Mouse (Mus musculus) mouse trophoblast stem cell (cell line): Measurements from ENCODE around the gene Kdm4a.

Experiments
- in situ Hi-C, 2 experiments: fragments of 300-500 bp; cut with MseI, MboI; formaldehyde crosslinking; loops; 2 replicates in 1 of 2; 3 replicates in 1 of 2; pipeline ENCODE4 v1.15.1; 2025

Kdm4a gene

GRCm38 (mm10) chr4:118179467-118180300 is at the start of gene Kdm4a:
Kdm4a (minus strand) TSS chr4:118180043.
- in situ Hi-C loops = no loop called here

- in situ Hi-C loops = no loop called here
These were observed 49.4 kb upstream of the Kdm4a start for GRCm38 (mm10) chr4:118229035-118229770.

DNA sequence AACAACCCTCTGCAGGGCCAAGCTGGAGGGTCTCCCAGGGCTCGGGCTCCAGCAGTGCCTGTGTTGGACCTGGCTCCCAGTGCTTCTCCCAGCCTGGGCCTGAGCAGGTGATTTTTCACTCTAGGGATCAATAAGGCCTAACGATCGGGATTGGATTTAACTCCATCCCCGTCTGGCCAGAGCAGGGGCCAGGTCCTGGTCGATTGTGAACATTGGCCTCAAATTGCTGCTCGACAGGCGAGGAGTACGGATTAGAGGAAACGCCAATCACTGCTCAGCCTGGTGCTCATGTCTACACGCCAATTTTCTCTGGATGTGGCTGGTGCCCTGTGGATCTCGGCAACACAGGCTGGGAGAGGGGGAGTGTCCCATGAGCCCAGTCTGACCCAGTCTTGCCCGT is 47.6 kb upstream of the Kdm4a start:
- in situ Hi-C loops = no loop called here

DNA sequence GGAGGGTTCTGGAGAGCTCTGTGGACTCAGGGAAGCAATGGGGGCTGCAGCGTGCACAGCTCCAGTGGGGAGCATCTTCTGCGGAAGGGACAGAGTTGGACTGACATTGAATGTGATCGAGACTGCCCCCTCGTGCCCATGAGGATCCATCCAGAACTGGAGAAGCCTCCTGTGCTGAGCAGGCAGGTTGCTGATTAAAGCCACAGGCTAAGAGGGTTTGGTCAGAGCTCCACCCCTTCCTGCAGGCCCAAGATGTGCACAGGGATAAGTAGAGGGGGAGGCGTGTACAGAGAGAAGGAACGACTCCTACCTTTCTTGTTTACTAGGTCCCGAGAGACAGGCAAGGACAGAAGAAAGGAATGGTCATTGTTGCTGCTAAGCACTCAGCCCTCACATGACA is 41.4 kb upstream of the Kdm4a start:
- in situ Hi-C loops = no loop called here

- in situ Hi-C loops = no loop called here
These were observed 40.9 kb upstream of the Kdm4a start for GRCm38 (mm10) chr4:118220756-118221155.

DNA sequence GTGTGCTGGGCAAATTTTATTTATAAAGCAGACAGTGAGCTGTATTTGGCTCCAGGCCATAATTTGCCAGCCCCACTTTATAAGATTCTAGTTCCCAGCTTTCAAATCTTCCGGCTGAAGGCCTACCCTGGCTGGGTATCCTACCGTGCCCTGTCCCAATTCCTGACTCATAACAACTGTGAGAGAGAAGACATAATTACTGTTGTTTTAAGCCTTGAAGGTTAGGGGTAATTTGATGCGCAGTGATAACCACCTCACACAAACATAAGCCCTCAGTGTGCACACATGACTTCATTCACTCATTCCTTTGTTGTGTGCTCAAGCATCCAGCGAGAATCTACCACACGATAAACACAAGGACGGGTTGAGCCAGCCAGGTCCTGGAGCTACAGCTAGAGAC is 39.6 kb upstream of the Kdm4a start:
- in situ Hi-C loops = loop anchor here in 1 of 2 experiments (10.0 kb wide), 1 partner anchor 75 kb away; the partner anchor contains the start of gene Ptprf

DNA sequence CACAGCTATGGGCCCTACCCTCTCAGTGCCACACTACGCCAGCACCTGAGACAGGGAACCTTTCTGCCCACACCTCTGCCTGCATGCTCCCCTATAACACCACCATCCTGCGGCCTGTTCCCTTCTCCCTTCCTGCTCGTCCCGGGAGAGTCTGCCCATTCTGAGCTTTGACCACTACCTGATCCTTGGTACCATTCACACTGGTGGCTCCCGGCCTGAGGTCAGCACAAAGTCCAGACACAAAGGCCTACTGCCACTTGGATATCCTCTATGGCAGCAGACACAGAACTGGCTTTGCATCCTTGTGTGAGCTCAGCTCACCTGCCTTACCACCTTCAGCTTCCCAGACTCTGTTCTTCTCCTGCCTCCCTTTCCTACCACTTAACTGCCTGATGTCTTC is 38.7 kb upstream of the Kdm4a start:
- in situ Hi-C loops = loop anchor here in 1 of 2 experiments (10.0 kb wide), 1 partner anchor 76 kb away; the partner anchor contains the start of gene Ptprf

DNA sequence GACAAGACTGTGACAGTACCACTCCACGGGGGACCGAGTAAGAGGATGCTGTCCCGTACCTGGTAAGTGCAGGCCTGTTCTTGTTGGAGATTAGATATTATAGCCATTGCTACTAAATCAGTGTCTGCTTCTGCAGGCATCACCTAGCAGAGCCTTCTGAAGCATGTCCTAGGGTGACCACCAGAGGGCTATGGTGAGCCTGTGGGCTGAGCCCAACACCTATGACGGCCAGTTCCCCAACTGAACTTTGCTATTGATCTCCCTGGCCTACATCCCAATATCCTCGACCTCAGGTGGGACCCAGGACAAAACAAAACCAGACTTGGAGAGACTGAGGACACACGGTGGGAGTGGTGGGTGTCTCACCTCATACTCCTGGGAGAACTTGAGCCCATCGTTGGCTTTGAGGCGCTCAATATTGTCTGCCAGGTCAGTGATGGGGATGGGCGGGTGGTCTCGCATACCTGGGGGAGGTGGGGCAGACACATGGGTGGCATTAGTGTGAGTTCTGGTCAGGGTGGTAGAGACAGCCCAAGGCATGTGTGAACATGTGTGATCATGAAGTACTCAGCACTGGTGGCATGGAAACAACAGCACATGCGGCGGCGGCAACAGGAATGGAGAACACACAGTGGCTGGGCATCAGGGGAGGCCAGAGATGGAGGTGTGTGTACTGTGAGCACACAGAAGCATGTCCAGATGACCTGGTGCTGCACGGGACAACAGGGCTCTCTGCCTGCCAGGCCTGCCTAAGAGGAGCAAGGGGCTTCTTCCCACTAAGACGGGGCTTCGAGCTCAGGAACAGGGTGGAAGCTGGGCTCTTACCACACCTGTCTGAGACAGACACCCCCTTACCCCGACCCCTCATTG is 37.1 kb upstream of the Kdm4a start:
- in situ Hi-C loops = loop anchor here in 1 of 2 experiments (10.0 kb wide), 1 partner anchor 78 kb away; the partner anchor contains the start of gene Ptprf

DNA sequence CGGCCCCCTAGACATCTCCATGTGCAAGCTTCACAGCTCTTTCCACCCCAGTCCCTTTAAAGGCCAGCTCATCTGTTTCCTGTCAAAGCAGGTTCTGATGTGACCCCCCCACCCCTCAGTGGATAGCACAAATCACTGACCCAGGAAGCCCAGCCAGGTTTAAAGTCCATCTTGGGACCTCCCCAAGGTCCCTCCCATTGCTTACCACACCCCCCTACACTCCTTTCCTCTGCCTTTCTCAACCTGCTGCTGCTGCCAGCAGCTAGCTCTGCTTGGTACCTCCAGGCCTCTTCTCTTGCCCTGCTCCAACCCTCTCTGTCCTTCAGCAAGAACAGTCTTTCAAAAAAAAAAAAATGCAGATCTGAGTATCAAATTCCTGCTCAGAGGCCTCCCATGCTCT is 35.0 kb upstream of the Kdm4a start:
- in situ Hi-C loops = loop anchor here in 1 of 2 experiments (10.0 kb wide), 1 partner anchor 80 kb away; the partner anchor contains the start of gene Ptprf

DNA sequence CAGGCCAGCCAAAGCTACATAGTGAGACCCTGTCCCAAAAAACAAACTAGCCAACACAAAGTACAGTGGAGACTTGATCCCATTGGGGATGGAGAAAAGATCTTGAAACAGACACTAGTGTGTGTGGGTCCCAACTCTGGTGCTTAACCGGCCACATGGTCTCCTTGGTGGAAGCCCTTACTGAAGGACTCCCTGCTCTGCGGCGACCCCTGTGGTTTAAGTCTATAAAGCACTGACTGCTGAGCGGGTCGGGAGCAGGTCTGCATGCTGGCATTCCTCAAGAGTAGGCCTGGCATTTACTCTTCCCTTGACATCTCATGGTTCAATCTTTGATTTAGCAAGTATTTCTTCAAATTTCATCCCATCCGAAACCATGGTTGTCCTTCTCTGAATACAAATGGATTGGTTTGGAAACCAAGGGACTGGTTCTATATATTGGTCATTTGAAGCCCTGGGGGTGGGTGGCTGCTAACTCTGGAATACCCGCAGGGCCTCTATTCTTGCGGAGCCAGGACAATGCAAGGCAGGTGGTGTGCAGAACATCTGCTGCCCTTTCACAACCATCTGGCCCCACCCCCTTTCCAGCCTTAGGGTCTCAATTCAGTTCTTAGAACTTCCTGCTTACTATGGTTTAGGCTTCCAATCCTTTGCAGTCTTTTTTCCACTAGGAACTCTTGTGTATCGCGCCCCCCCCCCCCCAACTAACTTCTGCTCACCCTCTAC is 27.2 kb upstream of the Kdm4a start:
- in situ Hi-C loops = no loop called here

DNA sequence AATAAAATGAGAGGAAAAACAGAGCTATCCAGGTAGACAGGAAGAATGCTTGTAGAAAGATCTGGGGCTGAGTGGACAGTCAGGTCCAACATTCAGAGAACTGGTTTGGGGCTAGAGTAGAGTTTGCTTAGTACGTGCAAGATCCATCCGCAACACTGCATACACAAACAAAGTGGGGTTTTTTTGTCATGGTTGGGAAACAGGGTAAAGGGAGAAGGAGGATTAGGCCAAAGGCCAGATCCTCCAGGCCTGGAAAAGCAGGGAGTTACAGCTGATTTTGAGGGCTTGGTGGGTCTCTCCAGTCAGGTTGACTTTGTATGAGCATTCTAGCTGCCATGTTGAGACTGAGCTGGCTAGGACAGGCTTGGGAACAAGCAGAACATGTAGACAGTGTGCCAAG is 26.1 kb upstream of the Kdm4a start:
- in situ Hi-C loops = no loop called here

GRCm38 (mm10) chr4:118199093-118199492 is 19.2 kb upstream of the Kdm4a start:
- in situ Hi-C loops = no loop called here

DNA sequence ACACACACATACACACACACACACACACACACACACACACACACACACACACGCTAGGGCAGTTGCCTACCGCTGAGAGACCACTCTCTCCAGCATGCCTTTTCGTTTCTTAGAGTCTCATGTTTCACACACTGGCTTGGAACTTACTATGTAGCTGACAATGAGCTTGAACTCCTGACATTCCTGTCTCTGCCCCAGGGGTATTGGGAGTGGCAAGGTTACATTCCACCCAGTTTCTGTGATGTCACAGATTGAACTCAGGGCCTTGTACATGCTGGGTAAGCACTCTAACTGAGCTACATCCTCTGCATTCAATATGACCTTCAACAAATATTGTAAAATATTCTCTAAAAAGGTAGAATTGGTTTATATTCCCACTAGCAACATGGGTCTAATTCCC is 18.8 kb upstream of the Kdm4a start:
- in situ Hi-C loops = no loop called here

GRCm38 (mm10) chr4:118196185-118196584 is 16.3 kb upstream of the Kdm4a start:
- in situ Hi-C loops = no loop called here

- in situ Hi-C loops = no loop called here
These were observed 648 bp upstream of the Kdm4a start for GRCm38 (mm10) chr4:118180301-118181080.

- in situ Hi-C loops = no loop called here
These were observed 834 bp downstream of the Kdm4a start for GRCm38 (mm10) chr4:118178952-118179466.

DNA sequence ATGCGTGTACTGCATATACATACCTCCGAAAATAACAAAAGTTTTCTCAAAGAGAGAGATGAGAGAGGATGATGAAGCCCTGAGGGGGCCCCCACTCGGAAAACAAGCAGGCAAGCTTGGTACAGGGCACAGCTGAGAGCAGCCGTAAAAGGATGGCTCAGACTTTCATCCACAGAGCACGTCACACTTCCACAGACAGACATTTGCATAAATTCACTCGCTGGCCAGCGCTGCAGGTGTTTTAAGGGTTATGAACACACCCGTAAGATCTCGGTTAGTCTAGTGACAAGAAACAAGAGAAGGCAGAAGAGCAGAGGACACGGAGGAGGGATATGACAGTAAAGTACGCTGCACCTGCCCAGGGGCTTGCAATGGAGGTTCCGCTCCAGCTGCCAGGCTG is 7.4 kb downstream of the Kdm4a start:
- in situ Hi-C loops = no loop called here

- in situ Hi-C loops = no loop called here
These were observed 8.8 kb downstream of the Kdm4a start for GRCm38 (mm10) chr4:118171006-118171405.

DNA sequence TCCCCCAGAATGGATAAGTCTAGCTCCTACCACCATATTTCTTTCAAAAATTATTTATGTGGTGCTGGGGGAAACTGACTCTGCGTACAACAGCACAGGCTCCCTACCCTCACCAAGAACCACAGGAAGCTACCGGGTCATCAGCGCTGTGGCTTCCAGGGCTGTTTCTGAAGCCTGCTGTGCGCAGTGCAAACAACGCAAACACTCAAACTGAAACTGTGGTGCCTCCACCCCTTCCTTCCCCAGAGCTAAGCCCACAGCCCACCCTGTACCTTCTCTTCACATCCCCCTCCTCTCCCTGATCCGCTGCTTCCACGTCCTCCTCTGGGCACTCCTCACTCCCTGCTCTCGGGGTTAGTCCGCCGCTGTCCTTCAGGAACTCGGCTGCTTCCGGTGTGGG is 17.7 kb downstream of the Kdm4a start:
- in situ Hi-C loops = no loop called here

DNA sequence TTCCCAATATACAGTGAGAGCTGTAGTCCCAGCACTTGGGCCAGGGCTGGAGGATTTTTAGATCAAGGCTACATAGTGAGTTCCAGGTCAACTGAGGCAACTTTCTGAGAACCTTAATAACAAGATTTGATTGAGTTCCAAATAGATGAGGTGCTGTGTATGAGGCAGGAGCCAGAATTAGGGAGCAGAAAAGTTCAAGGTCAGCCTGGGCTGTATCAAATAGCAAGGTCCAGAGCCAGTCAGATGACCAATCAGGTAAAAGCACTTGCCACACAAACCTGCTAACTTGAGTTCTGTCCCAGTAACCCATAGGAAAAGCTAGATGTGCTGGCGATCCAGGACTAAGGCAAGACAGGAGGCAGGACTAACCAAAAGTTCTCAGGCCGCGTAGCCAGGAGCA is 22.2 kb downstream of the Kdm4a start:
- in situ Hi-C loops = no loop called here
